Mouse (Mus musculus): ENCODE results near the gene Mob3a. TPM values are rescaled to one million over a fixed set of nuclear protein-coding genes. Genes with fewer than 3 reads are reported as not detected.
A peak's percentile ranks its signal among the peaks of the same experiment; 100 is the strongest.

Gene Mob3a
- total and polyA plus RNA-seq, 2 experiments from 2014 or later = 45.9 to 57.8 TPM

DNA sequence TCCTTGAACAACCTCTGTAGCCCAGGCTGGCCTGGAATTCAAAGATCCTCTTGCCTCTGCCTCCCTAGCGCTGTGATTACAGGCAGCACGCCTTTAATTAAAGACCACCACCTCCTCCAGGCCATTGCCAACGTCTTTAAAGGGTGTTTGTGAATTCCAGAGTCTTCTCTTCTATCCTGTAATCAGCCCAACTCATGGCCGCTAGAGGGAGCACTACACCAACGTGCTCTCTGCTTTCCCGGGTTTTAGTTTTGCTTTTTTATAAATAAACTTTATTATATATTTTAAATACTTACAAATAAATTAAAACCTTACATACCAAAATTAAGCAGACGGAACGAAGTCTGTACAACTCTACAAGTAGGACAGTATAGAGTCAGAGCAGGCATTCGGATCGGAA, 42.6 kb downstream of the Mob3a start:
- TF ChIP-seq CTCF (IDR thresholded peaks at IDR 0.05; ENCODE audit: low read depth) = peak; percentile 76
- Histone ChIP-seq H3K4me2 (ENCODE audit: low read depth) (peak overlapping the region; percentile 42), H3K36me3 (ENCODE audit: insufficient read depth) (no peaks in the 10 kb centered on the region), H3K27me3 (ENCODE audit: insufficient read depth, low read length) (no peaks in the 10 kb centered on the region), H3K9me3 (ENCODE audit: low read length) (no peaks in the 10 kb centered on the region), H3K4me3 (ENCODE audit: low read depth, low read length) (peak overlapping the region; percentile 31), H3K27ac (ENCODE audit: low read depth, low read length) (peak overlapping the region; percentile 67), H3K9ac (no peak overlapping the region), H3K4me1 (ENCODE audit: insufficient read depth) (peaks cover 9% of the 10 kb centered on the region)
- DNase-seq (peak; percentile 88), ATAC-seq (no peak)
- WGBS = 5% methylated on average over 10 of the region's 10 CpGs

DNA sequence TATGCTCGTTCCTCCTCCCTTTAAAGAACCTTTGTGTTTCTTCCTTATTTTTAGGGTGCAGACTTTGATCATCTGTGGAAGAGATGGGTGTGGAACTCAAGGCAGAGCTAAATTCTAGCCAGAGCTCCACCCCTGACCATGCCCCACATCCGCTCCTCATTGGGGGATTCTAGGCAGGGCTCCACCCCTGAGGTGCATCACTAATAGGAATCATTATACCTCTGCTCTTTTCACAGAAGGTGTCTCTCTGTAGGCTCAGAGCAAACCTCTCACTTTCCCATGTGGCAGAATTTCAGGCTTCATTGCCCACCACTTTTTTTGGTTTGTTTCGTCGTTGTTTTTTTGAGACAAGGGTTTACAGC, 43.0 kb downstream of the Mob3a start:
- no peaks in the 10 kb centered on the region for H3K27me3 ChIP-seq (ENCODE audit: insufficient read depth, low read length)
- DNase-seq (peak; percentile 40), ATAC-seq (no peak)
- H3K36me3 ChIP-seq (ENCODE audit: insufficient read depth) = no peaks in the 10 kb centered on the region
- 67% methylated on average over 4 of the region's 4 CpGs for WGBS
- H3K4me1 ChIP-seq (ENCODE audit: insufficient read depth) = peaks cover 9% of the 10 kb centered on the region
- no peak overlapping the region for H3K4me2 ChIP-seq (ENCODE audit: low read depth)
- no peak overlapping the region for H3K4me3 ChIP-seq (ENCODE audit: low read depth, low read length)
- no peaks in the 10 kb centered on the region for H3K9me3 ChIP-seq (ENCODE audit: low read length)
- no peak for TF ChIP-seq CTCF (IDR thresholded peaks at IDR 0.05; ENCODE audit: low read depth)
- H3K27ac ChIP-seq (ENCODE audit: low read depth, low read length) = peak overlapping the region; percentile 67
- no peak overlapping the region for H3K9ac ChIP-seq

DNA sequence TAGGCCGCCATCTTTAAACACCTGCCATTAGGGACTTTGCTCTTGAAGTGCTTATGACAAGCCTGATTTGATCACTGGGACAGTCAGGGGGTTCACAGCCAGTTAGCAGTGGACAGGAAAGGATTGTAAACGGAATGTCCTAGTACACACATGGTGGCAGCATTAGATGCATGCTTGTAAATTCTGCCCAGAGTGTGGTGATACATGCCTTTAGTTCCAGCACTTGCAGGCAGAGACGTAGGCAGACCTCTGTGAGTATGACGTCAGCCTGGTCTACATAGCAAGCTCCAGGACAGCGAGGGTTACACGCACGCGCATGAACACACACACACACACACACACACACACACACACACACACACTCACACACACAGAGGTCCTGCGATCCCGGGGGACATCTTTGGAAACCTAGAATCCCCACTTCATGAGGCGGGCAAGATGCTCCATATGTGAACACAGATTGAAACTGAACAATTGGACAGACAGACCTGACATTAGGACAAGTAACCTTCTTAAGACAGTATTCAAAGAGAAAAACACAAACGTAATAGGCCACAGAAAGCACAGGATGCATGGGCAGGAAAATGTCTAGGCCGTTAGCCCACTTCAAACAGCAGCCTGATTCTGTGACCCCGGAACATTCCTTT, 43.5 kb downstream of the Mob3a start:
- Histone ChIP-seq H3K4me3 (ENCODE audit: low read depth, low read length) (no peak overlapping the region), H3K4me2 (ENCODE audit: low read depth) (no peak overlapping the region), H3K9me3 (ENCODE audit: low read length) (no peaks in the 10 kb centered on the region), H3K27me3 (ENCODE audit: insufficient read depth, low read length) (no peaks in the 10 kb centered on the region), H3K36me3 (ENCODE audit: insufficient read depth) (no peaks in the 10 kb centered on the region), H3K4me1 (ENCODE audit: insufficient read depth) (peaks cover 9% of the 10 kb centered on the region), H3K9ac (no peak overlapping the region), H3K27ac (ENCODE audit: low read depth, low read length) (peak overlapping the region; percentile 67; the same call in 1 of the 2 replicates)
- 85% methylated on average over 14 of the region's 14 CpGs for WGBS
- ATAC-seq (no peak), DNase-seq (no peak)
- TF ChIP-seq CTCF (IDR thresholded peaks at IDR 0.05; ENCODE audit: low read depth) = no peak

DNA sequence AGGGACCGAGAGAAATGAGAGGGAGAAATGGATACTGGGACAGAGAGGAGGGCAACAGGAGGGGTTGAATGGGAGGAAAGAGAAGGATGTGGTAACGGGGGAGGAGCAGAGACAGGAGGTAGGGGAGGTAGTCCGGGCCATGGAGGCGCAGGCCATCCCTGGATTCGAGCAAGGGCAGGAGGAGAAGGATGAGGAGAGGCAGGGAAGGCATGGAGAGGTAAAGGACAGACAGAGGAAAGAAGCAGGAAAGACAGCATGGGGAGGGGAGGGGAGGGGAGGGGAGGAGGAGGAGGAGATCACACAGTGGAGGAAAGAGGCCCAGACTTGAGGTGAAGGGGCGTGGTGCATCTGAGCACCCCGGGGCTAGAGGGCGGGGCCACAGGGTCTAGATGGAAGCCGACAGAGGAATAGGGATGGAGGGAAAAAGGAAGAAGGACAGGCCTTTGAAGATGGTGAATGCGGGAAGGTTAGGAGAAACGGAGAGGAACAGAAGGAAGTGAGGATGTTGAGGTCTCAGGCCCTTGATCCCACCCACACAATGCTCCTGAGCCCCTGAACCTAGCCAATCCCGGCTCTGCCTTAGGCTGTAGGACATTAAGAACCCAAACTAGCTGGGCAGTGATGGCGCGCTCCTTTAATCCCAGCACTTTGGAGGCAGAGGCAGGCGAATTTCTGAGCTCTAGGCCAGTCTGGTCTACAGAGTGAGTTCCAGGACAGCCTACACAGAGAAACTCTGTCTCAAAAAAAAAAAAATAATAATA, 44.7 kb downstream of the Mob3a start, which contains the start of gene Btbd2:
TSS of gene Btbd2 (minus strand) at position 209 of the 761 bp plus-strand sequence.
- no peaks in the 10 kb centered on the region for H3K36me3 ChIP-seq (ENCODE audit: insufficient read depth)
- peak within 1 kb of the TSS; percentile 80 for H3K4me3 ChIP-seq (ENCODE audit: low read depth, low read length)
- H3K9me3 ChIP-seq (ENCODE audit: low read length) = no peaks in the 10 kb centered on the region
- 20% methylated on average over 15 of the region's 15 CpGs for WGBS
- DNase-seq = no peak
- ATAC-seq = peak; percentile 46
- H3K27me3 ChIP-seq (ENCODE audit: insufficient read depth, low read length) = no peaks in the 10 kb centered on the region
- no peak for TF ChIP-seq CTCF (IDR thresholded peaks at IDR 0.05; ENCODE audit: low read depth)
- H3K4me2 ChIP-seq (ENCODE audit: low read depth) = peak within 1 kb of the TSS; percentile 88
- peak within 1 kb of the TSS; percentile 94 for H3K27ac ChIP-seq (ENCODE audit: low read depth, low read length)
- H3K9ac ChIP-seq = peak within 1 kb of the TSS; percentile 88
- H3K4me1 ChIP-seq (ENCODE audit: insufficient read depth) = peaks cover 9% of the 10 kb centered on the region

DNA sequence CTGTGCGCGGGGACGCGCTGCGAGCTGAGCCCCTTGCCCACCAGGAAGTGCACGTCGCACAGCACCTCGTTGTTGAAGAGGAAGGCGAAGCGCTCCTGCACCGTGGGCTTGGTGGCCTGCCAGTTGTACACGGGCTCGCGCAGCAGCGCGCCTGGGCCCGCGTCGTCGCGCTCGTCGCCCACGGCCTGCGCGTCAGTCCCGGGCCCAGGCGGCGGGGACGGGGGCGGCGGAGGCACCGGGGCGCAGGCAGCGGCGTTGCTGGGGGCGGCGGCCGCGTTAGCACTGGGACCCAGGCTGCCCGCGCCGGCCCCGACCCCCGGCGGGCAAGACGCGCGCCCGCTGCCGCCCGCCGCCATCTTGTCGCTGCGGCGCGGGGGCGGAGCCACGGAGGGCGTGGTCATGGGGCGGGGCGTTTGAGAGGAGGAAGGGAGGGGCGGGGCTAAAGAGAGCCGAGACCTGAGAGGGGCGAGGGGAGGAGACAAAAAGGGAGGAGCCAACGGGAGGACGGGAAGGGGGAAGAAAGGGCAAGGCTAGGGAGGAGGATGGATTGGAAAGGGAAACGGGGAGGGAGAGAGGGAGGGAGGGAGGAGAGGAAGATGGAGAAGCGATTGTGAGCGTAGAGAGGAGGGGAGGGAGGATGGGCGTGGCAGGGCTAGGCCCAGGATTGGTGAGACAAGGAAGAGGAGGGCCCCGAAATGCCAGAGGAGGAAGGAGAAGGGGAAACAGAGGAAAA, 45.5 kb downstream of the Mob3a start:
- 1% methylated on average over 62 of the region's 72 CpGs for WGBS
- DNase-seq (peak; percentile 98), ATAC-seq (peak; percentile 91)
- peak overlapping the region; percentile 88 for H3K9ac ChIP-seq
- no peaks in the 10 kb centered on the region for H3K9me3 ChIP-seq (ENCODE audit: low read length)
- no peak for TF ChIP-seq CTCF (IDR thresholded peaks at IDR 0.05; ENCODE audit: low read depth)
- no peaks in the 10 kb centered on the region for H3K36me3 ChIP-seq (ENCODE audit: insufficient read depth)
- peak overlapping the region; percentile 94 for H3K27ac ChIP-seq (ENCODE audit: low read depth, low read length)
- peak overlapping the region; percentile 80 for H3K4me3 ChIP-seq (ENCODE audit: low read depth, low read length)
- peaks cover 9% of the 10 kb centered on the region for H3K4me1 ChIP-seq (ENCODE audit: insufficient read depth)
- H3K27me3 ChIP-seq (ENCODE audit: insufficient read depth, low read length) = no peaks in the 10 kb centered on the region
- H3K4me2 ChIP-seq (ENCODE audit: low read depth) = peak overlapping the region; percentile 88

DNA sequence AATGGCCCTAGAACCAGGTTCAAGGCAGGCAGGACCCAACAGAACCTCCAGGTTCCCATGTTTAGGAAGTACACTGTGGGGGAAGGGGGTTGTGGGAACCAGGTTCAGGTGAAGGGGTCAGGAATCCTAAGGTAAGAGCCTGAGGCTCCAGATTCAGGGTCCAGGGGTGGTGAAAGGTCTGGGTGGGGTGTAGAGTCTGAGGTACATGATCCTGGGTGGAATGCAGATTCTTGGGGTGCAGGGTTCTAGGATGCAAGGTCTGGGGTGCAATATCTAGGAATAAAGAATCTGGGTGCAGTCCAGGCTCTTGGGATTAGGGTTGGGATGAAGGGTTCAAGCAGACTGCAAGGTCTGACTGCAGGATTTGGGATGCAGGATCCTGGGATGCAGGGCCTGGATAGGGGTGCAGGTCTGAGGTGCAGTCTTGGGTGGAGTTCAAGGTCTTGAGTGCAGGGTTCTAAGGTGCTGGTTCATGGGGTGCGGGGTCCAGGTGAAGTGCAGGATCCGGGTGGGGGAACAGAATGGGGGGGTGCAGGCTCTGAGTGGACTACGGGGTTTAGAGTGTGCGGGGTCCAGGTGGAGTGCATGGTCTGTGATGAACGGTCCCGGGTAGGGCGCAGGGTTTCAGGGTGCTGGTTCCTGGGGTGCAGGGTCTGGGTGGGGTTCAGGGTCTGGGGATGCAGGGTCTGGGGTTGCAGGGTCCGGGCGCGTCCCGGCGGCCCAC, 46.2 kb downstream of the Mob3a start:
- Histone ChIP-seq H3K4me1 (ENCODE audit: insufficient read depth) (peaks cover 9% of the 10 kb centered on the region), H3K27me3 (ENCODE audit: insufficient read depth, low read length) (no peaks in the 10 kb centered on the region), H3K9me3 (ENCODE audit: low read length) (no peaks in the 10 kb centered on the region), H3K4me2 (ENCODE audit: low read depth) (peak overlapping the region; percentile 88), H3K36me3 (ENCODE audit: insufficient read depth) (no peaks in the 10 kb centered on the region), H3K9ac (peak overlapping the region; percentile 88), H3K4me3 (ENCODE audit: low read depth, low read length) (peak overlapping the region; percentile 80), H3K27ac (ENCODE audit: low read depth, low read length) (peak overlapping the region; percentile 94)
- TF ChIP-seq CTCF (IDR thresholded peaks at IDR 0.05; ENCODE audit: low read depth) = no peak
- no peak for ATAC-seq
- DNase-seq = no peak
- 4% methylated on average over 12 of the region's 12 CpGs for WGBS

Data from forebrain, postnatal 0 days (tissue).